Mouse (Mus musculus): ENCODE data around the gene Nme7. TPM values are rescaled to one million over a fixed set of nuclear protein-coding genes. Genes with fewer than 3 reads are reported as not detected.
A peak's percentile ranks its signal among the peaks of the same experiment; 100 is the strongest.

Gene Nme7
- total and polyA plus RNA-seq, 3 experiments: 23.5 to 33.2 (median 25.3) TPM

DNA sequence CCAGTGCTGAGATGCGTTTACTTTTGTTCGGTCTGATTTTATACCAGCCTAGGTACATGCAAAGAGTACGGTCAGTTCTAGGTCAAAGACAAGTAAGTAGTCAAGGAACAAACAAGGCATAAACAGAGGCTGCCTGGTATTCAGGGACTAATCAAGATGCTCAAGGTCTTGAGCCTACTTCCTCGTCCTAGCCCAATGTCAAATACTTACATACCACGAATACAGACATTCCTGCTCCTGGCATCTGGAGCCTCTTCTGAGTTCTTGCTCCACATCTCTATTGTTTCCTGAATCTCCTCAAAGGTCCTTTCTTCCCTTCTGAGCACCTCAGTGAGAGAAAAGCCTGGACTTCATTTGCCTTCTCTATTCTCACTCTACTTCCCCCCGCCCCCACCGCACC lies 33.0 kb upstream of the Nme7 start:
- Histone ChIP-seq H3K27me3 (replicated peaks) (no peaks in the 10 kb centered on the region), H3K4me1 (ENCODE audit: control insufficient read depth in 1 of 2, insufficient read depth in 2 of 2) (no peaks in the 10 kb centered on the region; a peak in 1 of 4 replicates), H3K27ac (ENCODE audit: insufficient read depth, low read depth) (no peak overlapping the region), H3K4me3 (replicated peaks in 1 of 3; ENCODE audit: low read depth in 2 of 3, low read length in 2 of 3, poor library complexity in 1 of 3) (no peak overlapping the region), H3K4me2 (ENCODE audit: insufficient read depth, low read depth, poor library complexity, severe bottlenecking) (no peak overlapping the region), H3K9ac (ENCODE audit: insufficient read depth, low read depth) (no peak overlapping the region), H3K36me3 (replicated peaks in 1 of 2; ENCODE audit: control insufficient read depth in 1 of 2, insufficient read depth in 1 of 2, low read length in 1 of 2) (peaks cover 0 to 3% of the 10 kb centered on the region in 2 experiments), H3K9me3 (replicated peaks; ENCODE audit: low read length) (no peaks in the 10 kb centered on the region), H3K79me2 (replicated peaks; ENCODE audit: control insufficient read depth, extremely low read depth, insufficient read depth, poor library complexity, severe bottlenecking) (no peaks in the 10 kb centered on the region)
- DNase-seq (ENCODE audit: extremely low read depth): no peak
- dilution Hi-C loops (cut with MboI; ENCODE audit: extremely low pct_ligation_motif_present, extremely low pct_unique_long_range_greater_than_20kb, low sequenced_read_pairs): no loop called here
- in situ Hi-C loops (cut with MboI; ENCODE audit: low pct_ligation_motif_present, low pct_unique_long_range_greater_than_20kb, low sequenced_read_pairs): no loop called here
- TF ChIP-seq KAT2A (IDR thresholded peaks at IDR 0.05; ENCODE audit: insufficient replicate concordance, low read length): no peak

DNA sequence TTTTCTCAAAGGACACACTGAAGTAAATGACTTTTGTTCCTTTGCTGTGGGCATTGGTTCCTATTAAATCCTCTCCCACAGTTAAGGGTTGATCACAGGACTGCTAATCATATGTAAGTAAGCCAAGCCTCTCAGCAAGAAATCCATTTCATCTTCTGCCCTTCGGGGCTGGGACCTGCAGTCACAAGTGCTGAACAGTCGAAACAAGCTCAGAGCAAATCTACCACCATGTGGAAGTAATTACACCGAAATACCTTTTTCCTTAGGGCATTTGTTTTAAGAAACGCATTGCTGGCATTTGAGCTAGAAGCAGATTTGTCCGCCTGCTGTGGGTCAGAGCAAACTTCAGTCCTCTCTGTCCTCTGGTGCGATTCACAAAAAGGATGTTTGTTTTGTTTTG lies 30.3 kb upstream of the Nme7 start:
- Histone ChIP-seq H3K4me2 (ENCODE audit: insufficient read depth, low read depth, poor library complexity, severe bottlenecking) (no peak overlapping the region), H3K4me1 (ENCODE audit: control insufficient read depth in 1 of 2, insufficient read depth in 2 of 2) (no peaks in the 10 kb centered on the region; a peak in 1 of 4 replicates), H3K9ac (ENCODE audit: insufficient read depth, low read depth) (no peak overlapping the region), H3K79me2 (replicated peaks; ENCODE audit: control insufficient read depth, extremely low read depth, insufficient read depth, poor library complexity, severe bottlenecking) (0 out of 2 replicates have a peak, but pooled peaks cover 2% of the 10 kb centered on the region), H3K27ac (ENCODE audit: insufficient read depth, low read depth) (no peak overlapping the region), H3K36me3 (replicated peaks in 1 of 2; ENCODE audit: control insufficient read depth in 1 of 2, insufficient read depth in 1 of 2, low read length in 1 of 2) (no peaks in the 10 kb centered on the region), H3K27me3 (replicated peaks) (no peaks in the 10 kb centered on the region), H3K4me3 (replicated peaks in 1 of 3; ENCODE audit: low read depth in 2 of 3, low read length in 2 of 3, poor library complexity in 1 of 3) (no peak overlapping the region), H3K9me3 (replicated peaks; ENCODE audit: low read length) (no peaks in the 10 kb centered on the region)
- no peak for TF ChIP-seq GABPA (IDR thresholded peaks at IDR 0.05; ENCODE audit: insufficient replicate concordance, low read depth, low read length)
- TF ChIP-seq MAX (IDR thresholded peaks at IDR 0.05; ENCODE audit: low read length): no peak
- TF ChIP-seq JUN (IDR thresholded peaks at IDR 0.05; ENCODE audit: insufficient read depth, low read depth, low read length): no peak
- no peak for TF ChIP-seq CHD1 (IDR thresholded peaks at IDR 0.05; ENCODE audit: low read depth, low read length)
- no peak for TF ChIP-seq ETS1 (conservative IDR thresholded peaks at IDR 0.05; ENCODE audit: low read depth, low read length)
- dilution Hi-C loops (cut with MboI; ENCODE audit: extremely low pct_ligation_motif_present, extremely low pct_unique_long_range_greater_than_20kb, low sequenced_read_pairs): no loop called here
- in situ Hi-C loops (cut with MboI; ENCODE audit: low pct_ligation_motif_present, low pct_unique_long_range_greater_than_20kb, low sequenced_read_pairs): no loop called here
- DNase-seq (ENCODE audit: extremely low read depth): no peak

DNA sequence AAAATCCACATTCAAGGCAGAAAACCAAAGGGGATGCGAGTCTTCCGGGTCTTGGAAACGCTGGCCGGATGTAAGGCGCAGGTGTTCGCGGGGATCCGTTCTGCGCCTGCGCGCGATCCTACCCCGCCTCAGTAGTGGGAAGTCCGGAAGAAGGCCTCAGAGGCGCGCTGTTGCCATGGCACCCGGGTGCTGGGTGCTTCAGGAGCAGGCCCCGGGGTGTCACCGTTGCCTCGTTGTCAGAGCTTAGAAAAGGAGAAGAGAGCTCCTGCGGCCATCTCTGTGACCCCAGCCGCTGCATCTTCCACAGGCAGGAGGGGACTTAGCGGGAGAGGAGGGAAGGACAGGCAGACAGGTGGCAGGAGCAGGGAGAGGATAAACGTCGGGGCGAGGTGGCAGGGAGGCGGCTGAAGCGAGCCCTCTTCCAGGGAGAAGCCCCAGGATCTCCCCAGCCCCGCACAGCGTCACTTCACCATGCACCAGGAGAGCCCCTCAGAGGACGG lies 28.4 kb upstream of the Nme7 start, which contains the start of gene Ccdc181:
Ccdc181 (plus strand) TSS at position 131 of the 500 bp plus-strand sequence.
- peak; percentile 96 for DNase-seq (ENCODE audit: extremely low read depth)
- TF ChIP-seq KAT2A (IDR thresholded peaks at IDR 0.05; ENCODE audit: insufficient replicate concordance, low read length) (peak; percentile 47; the same call in 1 of the 2 replicates), ZNF384 (IDR thresholded peaks at IDR 0.05; ENCODE audit: low read depth, low read length) (no peak), EP300 (IDR thresholded peaks at IDR 0.05; ENCODE audit: low read length) (no peak), TBP (conservative IDR thresholded peaks at IDR 0.05; ENCODE audit: low read depth, low read length) (peak; percentile 45; the same call in 1 of the 2 replicates), E2F4 (IDR thresholded peaks at IDR 0.05; ENCODE audit: insufficient replicate concordance, low read depth, low read length) (peak; percentile 80; the same call in 1 of the 2 replicates), MYC (IDR thresholded peaks at IDR 0.05; ENCODE audit: low read depth, low read length) (0 out of 2 replicates have a peak, but pooled peaks have one; percentile 43), IRF4 (IDR thresholded peaks at IDR 0.05; ENCODE audit: low read depth, low read length) (no peak), HCFC1 (IDR thresholded peaks at IDR 0.05; ENCODE audit: low read depth, low read length) (peak; percentile 76), TCF12 (IDR thresholded peaks at IDR 0.05; ENCODE audit: low read depth, low read length) (peak; percentile 51; the same call in 1 of the 2 replicates), MXI1 (IDR thresholded peaks at IDR 0.05; ENCODE audit: low read depth, low read length) (peak; percentile 98), MAX (IDR thresholded peaks at IDR 0.05; ENCODE audit: low read length) (0 out of 2 replicates have a peak, but pooled peaks have one; percentile 10), SIN3A (IDR thresholded peaks at IDR 0.05; ENCODE audit: low read length) (peak; percentile 84; the same call in 1 of the 2 replicates), UBTF (IDR thresholded peaks at IDR 0.05; ENCODE audit: low read depth, low read length) (0 out of 2 replicates have a peak, but pooled peaks have one; percentile 47), POLR2A (IDR thresholded peaks at IDR 0.05; ENCODE audit: low read depth, low read length) (peak; percentile 71), BHLHE40 (IDR thresholded peaks at IDR 0.05; ENCODE audit: low read depth, low read length) (no peak), ELF1 (IDR thresholded peaks at IDR 0.05; ENCODE audit: low read depth, low read length) (peak; percentile 98), NELFE (IDR thresholded peaks at IDR 0.05; ENCODE audit: low read depth, low read length) (peak; percentile 47; the same call in 1 of the 2 replicates), NRF1 (IDR thresholded peaks at IDR 0.05; ENCODE audit: low read depth, low read length) (peak; percentile 95)
- Histone ChIP-seq H3K4me3 (replicated peaks in 1 of 3; ENCODE audit: low read depth in 2 of 3, low read length in 2 of 3, poor library complexity in 1 of 3) (peak within 1 kb of the TSS; percentile 67 to 74 (median 72)), H3K9me3 (replicated peaks; ENCODE audit: low read length) (no peaks in the 10 kb centered on the region), H3K27me3 (replicated peaks) (no peaks in the 10 kb centered on the region), H3K4me2 (ENCODE audit: insufficient read depth, low read depth, poor library complexity, severe bottlenecking) (peak within 1 kb of the TSS; percentile 37), H3K4me1 (ENCODE audit: control insufficient read depth in 1 of 2, insufficient read depth in 2 of 2) (no peaks in the 10 kb centered on the region; a peak in 1 of 4 replicates), H3K9ac (ENCODE audit: insufficient read depth, low read depth) (peak within 1 kb of the TSS; percentile 35; the same call in 1 of the 2 replicates), H3K36me3 (replicated peaks in 1 of 2; ENCODE audit: control insufficient read depth in 1 of 2, insufficient read depth in 1 of 2, low read length in 1 of 2) (peaks cover 4% of the 10 kb centered on the region in 2 experiments), H3K27ac (ENCODE audit: insufficient read depth, low read depth) (0 out of 2 replicates have a peak within 1 kb of the TSS, but pooled peaks have one; percentile 5), H3K79me2 (replicated peaks; ENCODE audit: control insufficient read depth, extremely low read depth, insufficient read depth, poor library complexity, severe bottlenecking) (0 out of 2 replicates have a peak, but pooled peaks cover 2% of the 10 kb centered on the region)
- in situ Hi-C loops (cut with MboI; ENCODE audit: low pct_ligation_motif_present, low pct_unique_long_range_greater_than_20kb, low sequenced_read_pairs) (no loop called here), dilution Hi-C loops (cut with MboI; ENCODE audit: extremely low pct_ligation_motif_present, extremely low pct_unique_long_range_greater_than_20kb, low sequenced_read_pairs) (no loop called here)

Measured in CH12.LX (cell line).